Comparison of ENCODE assay signal across 8 mouse cellular contexts in genomic region chr17:15372931-15373652, GRCm38 (mm10). TPM values are rescaled to one million over a fixed set of nuclear protein-coding genes. Genes with fewer than 3 reads are reported as not detected.
DNase-seq lines count a peak whose midpoint lies in the region; ATAC-seq and TF ChIP-seq lines count a peak whose summit lies in the region.

No protein-coding gene starts in this region.

- no peak for ATAC-seq in lung, embryonic 15.5 days (ENCODE audit: borderline replicate concordance, extremely low read depth, low FRiP score, low TSS enrichment)
- ATAC-seq in stomach, postnatal 0 days (ENCODE audit: low FRiP score, low TSS enrichment): no peak
- no peak for ATAC-seq in CD4-positive, CD25-positive, alpha-beta regulatory T cell, adult 4 months

- H3K9me3 ChIP-seq in lung, embryonic 15.5 days: no peaks in the 10 kb centered on the region
- no peaks in the 10 kb centered on the region for H3K9me3 ChIP-seq in stomach, postnatal 0 days (ENCODE audit: control insufficient read depth, low read length)

- H3K36me3 ChIP-seq in lung, embryonic 15.5 days: no peaks in the 10 kb centered on the region
- no peaks in the 10 kb centered on the region for H3K36me3 ChIP-seq in stomach, postnatal 0 days (ENCODE audit: control insufficient read depth, insufficient read depth, low read length)

- no peak for TF ChIP-seq CTCF in stomach, postnatal 0 days (IDR thresholded peaks at IDR 0.05; ENCODE audit: low read depth)

- peaks cover 47% of the 10 kb centered on the region for H3K27me3 ChIP-seq in lung, embryonic 15.5 days
- H3K27me3 ChIP-seq in stomach, postnatal 0 days (ENCODE audit: control insufficient read depth, insufficient read depth, low read length): no peaks in the 10 kb centered on the region

- peaks cover 31% of the 10 kb centered on the region for H3K4me1 ChIP-seq in lung, embryonic 15.5 days
- H3K4me1 ChIP-seq in stomach, postnatal 0 days (replicated peaks; ENCODE audit: control insufficient read depth, insufficient read depth): no peaks in the 10 kb centered on the region; the same call in 1 of the 2 replicates

- peak overlapping the region; percentile 32 for H3K27ac ChIP-seq in lung, embryonic 15.5 days
- H3K27ac ChIP-seq in stomach, postnatal 0 days (replicated peaks): no peak overlapping the region

- peak; percentile 21 for DNase-seq in testis, postnatal 10 days (ENCODE audit: low spot score)
- DNase-seq in testis, postnatal 14 days (ENCODE audit: low spot score): no peak
- DNase-seq in heart, postnatal 4 days: peak; percentile 19
- peak; percentile 9 for DNase-seq in stomach, postnatal 0 days (ENCODE audit: low spot score)
- DNase-seq in frontal cortex, adult 2 months (ENCODE audit: extremely low spot score in 1 of 2, low spot score in 1 of 2): no peak
- DNase-seq in ovary, postnatal 14 days (ENCODE audit: low spot score): no peak

- 65% methylated on average over 15 of the region's 15 CpGs for WGBS in lung, embryonic 15.5 days
- WGBS in stomach, postnatal 0 days: 67% methylated on average over 15 of the region's 15 CpGs

- no peak overlapping the region for H3K9ac ChIP-seq in lung, embryonic 15.5 days
- H3K9ac ChIP-seq in stomach, postnatal 0 days (ENCODE audit: low read length): no peak overlapping the region

- no peak for TF ChIP-seq EP300 in stomach, postnatal 0 days (optimal IDR thresholded peaks at IDR 0.05)

- peak overlapping the region; percentile 55 for H3K4me3 ChIP-seq in lung, embryonic 15.5 days
- peak overlapping the region; percentile 10; the same call in 1 of the 2 replicates for H3K4me3 ChIP-seq in stomach, postnatal 0 days (ENCODE audit: low read depth, low read length)

- H3K4me2 ChIP-seq in lung, embryonic 15.5 days: peak overlapping the region; percentile 100
- H3K4me2 ChIP-seq in stomach, postnatal 0 days (replicated peaks; ENCODE audit: low read depth): peak overlapping the region; percentile 98

RNA-seq across cellular contexts. Expression of gene Dll1, which starts 3.6 kb away (rescaled TPM):
- 1 to 10 TPM; 6.7 to 7.2 TPM for total RNA-seq in heart, postnatal 4 days (2021)
- 4.5 and 6.4 TPM in 2 replicates for polyA plus RNA-seq in lung, embryonic 15.5 days (2015; fragmentation: Nextera tagmentation; extraction: Ambion mirVana)
- 3.5 and 4.4 TPM in 2 replicates for polyA plus RNA-seq in stomach, postnatal 0 days (2015; fragmentation: Nextera tagmentation; extraction: Ambion mirVana)
- polyA plus RNA-seq in CD4-positive, CD25-positive, alpha-beta regulatory T cell, adult 4 months (2017; shearing (Covaris generic)): under 1 TPM in 1 of 2 experiments, not detected in 1; 0.81 TPM
- 13.9 and 14.7 TPM in 2 replicates for polyA plus RNA-seq in frontal cortex, adult 2 months (2012; rRNA removed)

RNA-seq across cellular contexts. Expression of gene Fam120b, which starts 22.9 kb away (rescaled TPM):
- total RNA-seq in heart, postnatal 4 days (2021): 10 to 100 TPM in 1 of 2 experiments, 1 to 10 TPM in 1; 9.2 to 10.5 TPM
- polyA plus RNA-seq in lung, embryonic 15.5 days (2015; fragmentation: Nextera tagmentation; extraction: Ambion mirVana): 26.1 and 26.8 TPM in 2 replicates
- 10.0 and 12.1 TPM in 2 replicates for polyA plus RNA-seq in stomach, postnatal 0 days (2015; fragmentation: Nextera tagmentation; extraction: Ambion mirVana)
- 10 to 100 TPM; 33.3 to 55.1 TPM for polyA plus RNA-seq in CD4-positive, CD25-positive, alpha-beta regulatory T cell, adult 4 months (2017; shearing (Covaris generic))
- 31.3 and 31.4 TPM in 2 replicates for polyA plus RNA-seq in frontal cortex, adult 2 months (2012; rRNA removed)

Comparison
In these comparisons a context has a peak if more than half of its experiments do, and no peak if none do; other contexts are left out.
1. DNase-seq: peak in testis, postnatal 10 days (single experiment), heart, postnatal 4 days (single experiment) and stomach, postnatal 0 days (single experiment); none in testis, postnatal 14 days (single experiment), frontal cortex, adult 2 months (0 of 2) and ovary, postnatal 14 days (single experiment).